Mouse (Mus musculus): Measurements from ENCODE around the gene Gm28308. TPM values are rescaled to one million over a fixed set of nuclear protein-coding genes. Genes with fewer than 3 reads are reported as not detected.

The Gm28308 gene
- polyA plus RNA-seq, 1 experiment from 2014 or later, result not detected

DNA sequence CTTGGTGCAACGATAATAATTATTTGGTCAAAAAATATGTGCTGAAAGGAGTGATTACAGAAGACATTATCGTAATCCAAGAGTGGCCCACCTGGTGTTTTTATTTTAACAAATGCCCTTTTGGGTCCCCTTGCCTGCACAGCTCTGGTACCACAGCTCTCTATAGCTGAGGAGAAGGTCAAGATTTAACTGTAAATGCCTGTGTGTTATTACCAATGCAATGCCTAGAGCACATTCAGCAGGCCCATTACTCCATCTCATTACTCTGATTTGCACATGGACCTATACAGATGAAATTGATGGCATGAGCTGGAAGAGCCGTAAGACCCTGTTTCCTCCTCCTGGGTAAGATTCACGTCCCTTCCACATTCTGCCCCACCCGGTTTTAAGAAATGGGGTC lies 74.0 kb downstream of the Gm28308 start:
- Histone ChIP-seq H3K9ac (no peak overlapping the region), H3K4me2 (replicated peaks) (no peak overlapping the region), H3K27me3 (no peaks in the 10 kb centered on the region), H3K4me1 (no peaks in the 10 kb centered on the region), H3K27ac (no peak overlapping the region), H3K9me3 (no peaks in the 10 kb centered on the region), H3K4me3 (no peak overlapping the region), H3K36me3 (no peaks in the 10 kb centered on the region)
- ATAC-seq (ENCODE audit: insufficient number of reproducible peaks, insufficient read depth, low FRiP score, low TSS enrichment), result no peak
- 80% methylated on average over 5 of the region's 5 CpGs for WGBS

DNA sequence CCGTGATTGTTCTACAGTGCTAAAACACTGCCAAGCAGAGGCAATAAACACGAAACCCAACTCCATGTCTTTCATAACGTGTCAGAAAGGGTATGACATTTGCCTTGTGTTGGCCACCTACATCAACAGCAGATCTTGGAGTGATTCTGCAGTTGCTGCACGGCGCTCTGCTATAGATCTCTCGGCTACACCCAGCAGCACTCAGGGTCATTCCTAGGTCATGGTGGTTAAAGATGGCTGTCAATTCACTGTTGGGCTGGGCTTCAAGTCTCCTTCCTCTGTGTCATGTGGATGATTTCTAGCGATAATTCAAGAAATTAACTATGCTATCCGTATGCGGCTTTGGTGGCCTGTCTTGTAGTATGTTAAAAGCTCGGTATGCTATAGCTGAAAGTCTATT lies 74.6 kb downstream of the Gm28308 start:
- WGBS, result 63% methylated on average over 10 of the region's 10 CpGs
- no peak for ATAC-seq (ENCODE audit: insufficient number of reproducible peaks, insufficient read depth, low FRiP score, low TSS enrichment)

DNA sequence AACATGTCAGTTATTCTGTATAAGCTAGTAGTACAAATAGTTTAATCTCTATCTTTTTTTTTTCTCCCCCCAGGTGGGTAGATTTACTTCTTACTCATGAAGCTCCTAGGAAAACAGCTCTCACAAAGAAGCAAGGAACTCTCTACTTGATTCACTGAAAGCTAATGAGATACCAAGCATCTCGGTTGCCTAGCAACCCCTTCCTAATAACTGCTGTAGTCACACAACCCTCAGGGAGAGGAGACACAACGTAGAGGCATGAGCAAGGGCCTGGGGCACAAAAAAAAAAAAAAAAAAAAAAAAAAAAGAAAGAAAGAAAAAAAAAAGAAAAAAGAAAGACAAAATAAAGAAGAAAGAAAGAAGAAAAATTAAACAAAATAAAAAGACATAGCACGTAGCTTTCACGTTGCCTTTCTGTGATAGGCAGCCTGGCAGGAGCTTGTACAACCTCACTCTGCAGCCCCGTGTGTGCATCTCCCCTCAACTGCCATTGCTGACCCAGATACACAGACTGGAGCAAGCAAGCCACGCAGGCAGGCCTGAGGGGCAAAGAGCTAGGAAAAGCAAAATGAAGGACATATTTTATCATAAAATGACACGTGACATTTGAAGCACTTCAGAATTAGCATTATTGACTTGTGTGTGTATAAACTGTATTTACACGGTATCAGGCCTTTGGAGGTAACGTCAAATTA lies 75.2 kb downstream of the Gm28308 start:
- Histone ChIP-seq H3K27ac (no peak overlapping the region), H3K4me3 (no peak overlapping the region), H3K27me3 (no peaks in the 10 kb centered on the region), H3K4me1 (no peaks in the 10 kb centered on the region), H3K9me3 (no peaks in the 10 kb centered on the region), H3K36me3 (no peaks in the 10 kb centered on the region), H3K9ac (no peak overlapping the region), H3K4me2 (replicated peaks) (no peak overlapping the region)
- WGBS, result 62% methylated on average over 9 of the region's 9 CpGs
- no peak for ATAC-seq (ENCODE audit: insufficient number of reproducible peaks, insufficient read depth, low FRiP score, low TSS enrichment)

More for the DNA sequence above, 74.6 kb downstream of the Gm28308 start:
- no peak overlapping the region for H3K4me3 ChIP-seq
- H3K27ac ChIP-seq, result no peak overlapping the region
- no peaks in the 10 kb centered on the region for H3K4me1 ChIP-seq
- no peak overlapping the region for H3K9ac ChIP-seq
- no peaks in the 10 kb centered on the region for H3K9me3 ChIP-seq
- H3K4me2 ChIP-seq (replicated peaks), result no peak overlapping the region
- no peaks in the 10 kb centered on the region for H3K27me3 ChIP-seq
- no peaks in the 10 kb centered on the region for H3K36me3 ChIP-seq

DNA sequence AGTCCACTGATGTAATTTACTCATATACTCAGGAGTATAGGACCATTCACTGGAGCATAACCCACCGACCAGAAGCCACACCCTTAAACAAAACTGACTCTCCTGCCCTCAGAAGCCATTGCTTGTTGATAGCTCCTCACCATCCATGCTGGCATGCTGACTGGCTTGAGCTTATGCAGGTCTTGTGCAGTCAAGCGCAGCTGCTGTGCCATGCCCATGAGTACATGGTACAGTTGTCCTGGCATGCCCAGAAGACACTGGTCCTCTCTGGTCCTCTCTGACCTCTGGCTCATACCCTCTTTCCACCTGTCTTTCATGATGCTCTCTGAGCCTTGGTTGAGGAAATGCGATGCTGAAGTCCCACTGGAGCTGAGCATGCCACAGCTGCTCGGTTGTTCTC lies 89.5 kb downstream of the Gm28308 start:
- no peak overlapping the region for H3K9ac ChIP-seq
- 79% methylated on average over 4 of the region's 4 CpGs for WGBS
- no peak overlapping the region for H3K27ac ChIP-seq
- H3K27me3 ChIP-seq, result no peaks in the 10 kb centered on the region
- H3K36me3 ChIP-seq, result no peaks in the 10 kb centered on the region
- no peak overlapping the region for H3K4me2 ChIP-seq (replicated peaks)
- H3K4me1 ChIP-seq, result no peaks in the 10 kb centered on the region
- ATAC-seq (ENCODE audit: insufficient number of reproducible peaks, insufficient read depth, low FRiP score, low TSS enrichment), result no peak
- no peaks in the 10 kb centered on the region for H3K9me3 ChIP-seq
- no peak overlapping the region for H3K4me3 ChIP-seq

DNA sequence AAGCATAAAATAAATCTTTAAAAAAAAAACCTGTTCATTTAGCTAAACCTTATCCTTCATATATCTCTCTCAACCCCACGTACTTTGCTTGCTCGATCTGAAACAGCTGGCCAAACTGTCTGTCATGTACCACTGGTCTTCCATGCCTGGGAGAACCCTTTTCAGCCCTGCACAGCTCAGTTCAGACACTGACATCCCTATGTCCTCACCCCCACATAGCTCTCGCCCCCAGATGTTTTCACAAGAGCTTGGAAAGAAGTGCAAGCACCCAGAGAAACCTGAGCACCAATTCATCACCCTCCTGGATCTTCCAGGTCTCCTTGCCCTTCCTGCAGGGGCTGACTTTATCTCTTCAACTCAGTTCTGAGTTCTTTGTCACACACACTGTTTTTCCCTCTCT lies 92.0 kb downstream of the Gm28308 start:
- Histone ChIP-seq H3K27ac (no peak overlapping the region), H3K4me2 (replicated peaks) (no peak overlapping the region), H3K9ac (no peak overlapping the region), H3K36me3 (no peaks in the 10 kb centered on the region), H3K4me3 (no peak overlapping the region), H3K4me1 (peaks cover 7% of the 10 kb centered on the region; the same call in 1 of the 2 replicates), H3K9me3 (no peaks in the 10 kb centered on the region), H3K27me3 (no peaks in the 10 kb centered on the region)
- WGBS, result 50% methylated on average over 3 of the region's 3 CpGs
- no peak for ATAC-seq (ENCODE audit: insufficient number of reproducible peaks, insufficient read depth, low FRiP score, low TSS enrichment)

DNA sequence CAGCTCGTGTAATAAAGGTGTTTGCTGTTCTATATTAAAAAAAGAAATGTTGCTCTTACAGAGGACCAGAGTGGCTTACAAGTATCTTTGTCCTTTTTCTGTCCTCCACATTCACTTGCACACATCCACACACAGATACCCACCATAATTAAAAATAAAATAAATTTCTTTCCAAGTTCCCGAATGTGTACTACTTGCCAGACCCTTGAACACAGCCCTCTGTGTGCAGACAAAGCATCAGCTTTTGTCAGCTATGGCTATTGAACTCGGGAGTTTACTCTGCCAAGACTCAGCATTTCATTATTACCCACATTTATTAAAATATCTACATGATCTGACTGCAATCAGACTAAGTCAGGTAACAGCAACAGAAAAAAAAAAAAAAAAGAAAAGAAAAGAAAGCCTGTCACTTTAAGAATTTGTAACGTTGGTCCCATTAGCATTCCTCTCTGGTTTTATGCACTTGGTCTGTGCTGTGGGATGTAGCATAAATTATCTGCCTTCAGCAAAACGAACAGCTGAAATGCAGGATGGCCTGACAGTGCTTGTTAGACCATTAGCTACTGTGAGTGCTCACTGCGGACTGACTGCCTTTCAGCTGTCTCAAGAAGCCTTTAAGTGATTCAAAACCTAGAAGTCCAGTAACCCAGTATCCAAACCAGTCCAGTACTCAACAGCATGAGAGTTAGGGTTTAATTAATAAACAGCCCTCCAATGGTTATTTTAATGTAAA lies 94.1 kb downstream of the Gm28308 start:
- Histone ChIP-seq H3K9ac (no peak overlapping the region), H3K27ac (no peak overlapping the region), H3K4me2 (replicated peaks) (no peak overlapping the region), H3K9me3 (no peaks in the 10 kb centered on the region), H3K4me3 (no peak overlapping the region), H3K36me3 (no peaks in the 10 kb centered on the region), H3K27me3 (no peaks in the 10 kb centered on the region), H3K4me1 (peaks cover 16% of the 10 kb centered on the region; the same call in 1 of the 2 replicates)
- ATAC-seq (ENCODE audit: insufficient number of reproducible peaks, insufficient read depth, low FRiP score, low TSS enrichment), result no peak
- WGBS, result 43% methylated on average over 6 of the region's 6 CpGs

DNA sequence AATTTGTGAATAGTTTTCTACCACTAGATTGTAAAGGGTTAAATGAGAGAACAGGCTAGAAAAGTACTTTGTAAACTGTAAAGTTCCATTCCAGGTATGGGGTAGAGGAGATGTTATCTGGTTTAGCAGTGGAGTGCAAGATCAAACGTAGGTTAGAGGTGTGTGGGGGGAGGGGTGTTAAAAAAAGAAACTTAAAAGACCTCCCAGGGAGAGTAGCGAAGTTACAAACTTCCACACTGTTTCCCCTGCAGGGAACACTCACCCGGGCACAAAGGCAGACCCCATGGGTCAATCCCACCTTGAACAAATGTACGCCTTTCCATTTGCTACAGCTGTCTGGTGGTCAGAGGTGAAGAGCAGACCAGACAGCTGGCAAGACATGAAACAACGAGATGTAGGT lies 97.2 kb downstream of the Gm28308 start:
- Histone ChIP-seq H3K9ac (no peak overlapping the region), H3K27me3 (0 out of 2 replicates have a peak, but pooled peaks cover 3% of the 10 kb centered on the region), H3K27ac (no peak overlapping the region), H3K9me3 (no peaks in the 10 kb centered on the region), H3K4me2 (replicated peaks) (no peak overlapping the region), H3K36me3 (no peaks in the 10 kb centered on the region), H3K4me3 (no peak overlapping the region), H3K4me1 (peaks cover 16% of the 10 kb centered on the region; the same call in 1 of the 2 replicates)
- no peak for ATAC-seq (ENCODE audit: insufficient number of reproducible peaks, insufficient read depth, low FRiP score, low TSS enrichment)
- WGBS, result 10% methylated on average over 5 of the region's 5 CpGs

MicroRNAs encoded within 50 kb of the gene (microRNA counts, 519-probe panel; counts per million panel counts)
- 460 counts per million, percentile 65 among the panel's probes with 10 or more counts for microRNA mmu-miR-196b

Small RNA genes lying within 50 kb of the gene (microRNA-seq; reads per million reads assigned to microRNA genes)
- gene Mir196b, result 67.5 reads per million, percentile 46 among the genes with 10 or more reads in this experiment

Other genes with a start within 250 kb of the Gm28308 start
- 7.9 and 9.2 TPM in 2 replicates for gene Skap2, start 200.8 kb downstream of the Gm28308 start, polyA plus RNA-seq (2016; fragmentation: Nextera tagmentation; extraction: Ambion mirVana)
- 0.71 and 0.77 TPM in 2 replicates for gene Hoxa1, start 55.0 kb downstream of the Gm28308 start, polyA plus RNA-seq (2016; fragmentation: Nextera tagmentation; extraction: Ambion mirVana)
- 15.1 and 18.2 TPM in 2 replicates for gene Hoxa2, start 48.5 kb downstream of the Gm28308 start, polyA plus RNA-seq (2016; fragmentation: Nextera tagmentation; extraction: Ambion mirVana)
- 0.17 and 0.35 TPM in 2 replicates for gene 5730596B20Rik, start 35.8 kb downstream of the Gm28308 start, polyA plus RNA-seq (2016; fragmentation: Nextera tagmentation; extraction: Ambion mirVana)
- 0.14 TPM in 1 of 2 replicates, not detected in the other for gene Hoxa4, start 21.6 kb downstream of the Gm28308 start, polyA plus RNA-seq (2016; fragmentation: Nextera tagmentation; extraction: Ambion mirVana)
- 0.33 and 0.34 TPM in 2 replicates for gene Hoxa5, start 8.8 kb downstream of the Gm28308 start, polyA plus RNA-seq (2016; fragmentation: Nextera tagmentation; extraction: Ambion mirVana)
- gene Hoxa6, start 4.6 kb downstream of the Gm28308 start, polyA plus RNA-seq (2016; fragmentation: Nextera tagmentation; extraction: Ambion mirVana), result not detected in 2 replicates
- gene Hoxa3, start within 50 bp of the Gm28308 start, polyA plus RNA-seq (2016; fragmentation: Nextera tagmentation; extraction: Ambion mirVana), result 0.70 and 1.2 TPM in 2 replicates
- gene Hoxa7, start 8.5 kb upstream of the Gm28308 start, polyA plus RNA-seq (2016; fragmentation: Nextera tagmentation; extraction: Ambion mirVana), result 0.20 TPM in 1 of 2 replicates, not detected in the other
- gene Hoxa9, start 17.8 kb upstream of the Gm28308 start, polyA plus RNA-seq (2016; fragmentation: Nextera tagmentation; extraction: Ambion mirVana), result not detected in 2 replicates
- 0.13 TPM in 1 of 2 replicates, not detected in the other for gene Hoxa10, start 27.5 kb upstream of the Gm28308 start, polyA plus RNA-seq (2016; fragmentation: Nextera tagmentation; extraction: Ambion mirVana)
- 0.08 TPM in 1 of 2 replicates, not detected in the other for gene Hoxa11, start 32.5 kb upstream of the Gm28308 start, polyA plus RNA-seq (2016; fragmentation: Nextera tagmentation; extraction: Ambion mirVana)
- gene Hoxa13, start 47.5 kb upstream of the Gm28308 start, polyA plus RNA-seq (2016; fragmentation: Nextera tagmentation; extraction: Ambion mirVana), result not detected in 2 replicates
- gene Evx1, start 100.2 kb upstream of the Gm28308 start, polyA plus RNA-seq (2016; fragmentation: Nextera tagmentation; extraction: Ambion mirVana), result 0.20 and 0.47 TPM in 2 replicates